Mouse (Mus musculus): ENCODE data around the gene L3mbtl4.

GRCm38 (mm10) chr17:68230484-68230883 lies 43.1 kb upstream of the L3mbtl4 start:
- no peak for TF ChIP-seq POLR2A (IDR thresholded peaks at IDR 0.05; ENCODE audit: control insufficient read depth, extremely low read depth, insufficient read depth, low read length, poor library complexity)
- no peak for TF ChIP-seq CTCF (IDR thresholded peaks at IDR 0.05; ENCODE audit: borderline replicate concordance, control insufficient read depth, extremely low read depth, insufficient read depth, low read length, poor library complexity)

Data from thymus, adult 2 months (tissue).